Mouse (Mus musculus) right cerebral cortex, postnatal 14 days (tissue): ENCODE data around the gene D17H6S53E.

Experiments used
- DNase-seq: peaks from one replicate; pipeline ENCODE4 v3.0.0; 2022

Gene D17H6S53E

GRCm38 (mm10) chr17:35163326-35164081 lies 37.3 kb downstream of the D17H6S53E start:
- DNase-seq, result no peak

GRCm38 (mm10) chr17:35164218-35164567 lies 38.0 kb downstream of the D17H6S53E start:
- DNase-seq, result no peak

DNA sequence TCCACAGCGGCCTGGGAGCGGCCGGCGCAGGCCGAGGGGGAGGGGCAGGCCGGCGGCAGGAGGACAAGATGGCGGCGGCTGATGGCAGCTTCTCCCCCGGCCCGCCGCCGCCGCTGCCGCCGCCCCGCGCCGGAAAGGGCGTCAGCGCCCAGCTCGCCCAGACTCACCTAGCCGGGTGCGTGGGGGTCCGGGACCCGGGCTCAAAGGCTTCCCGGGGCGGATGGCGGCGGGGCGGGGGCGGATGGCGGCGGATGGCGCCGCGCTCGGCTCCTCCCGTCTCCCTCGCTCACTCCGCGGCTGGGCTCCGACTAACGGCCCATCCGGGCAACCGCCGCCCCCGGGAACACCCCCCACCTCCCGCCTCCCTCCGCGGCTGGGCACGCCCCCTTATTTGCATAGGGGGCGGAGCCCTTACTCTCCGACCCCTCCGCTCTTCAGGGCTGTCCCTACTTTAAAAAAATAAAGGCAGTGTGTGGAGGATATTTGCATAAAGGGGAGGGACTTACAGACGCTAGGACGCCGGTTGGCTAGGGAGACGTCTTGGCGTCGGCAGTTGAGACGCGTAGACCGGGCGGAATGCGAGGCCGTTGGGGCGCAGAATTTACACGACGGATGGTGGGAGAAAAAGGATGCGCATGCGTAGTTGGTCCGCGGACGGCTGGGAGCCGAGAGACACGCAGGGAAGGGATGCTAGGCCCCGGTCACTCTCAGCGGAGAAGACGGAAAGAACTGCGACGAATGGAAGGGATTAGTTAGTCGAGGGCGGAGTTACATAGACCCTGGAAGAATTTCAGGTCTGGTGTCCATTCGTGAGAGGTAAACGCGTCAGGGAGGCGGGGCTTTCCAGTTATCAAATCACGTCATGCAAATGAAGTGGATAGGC lies 38.6 kb downstream of the D17H6S53E start, which contains the start of gene Prrc2a:
Gene Prrc2a (minus strand): TSS at position 330 of the 883 bp plus-strand sequence.
- peak; percentile 99 for DNase-seq

DNA sequence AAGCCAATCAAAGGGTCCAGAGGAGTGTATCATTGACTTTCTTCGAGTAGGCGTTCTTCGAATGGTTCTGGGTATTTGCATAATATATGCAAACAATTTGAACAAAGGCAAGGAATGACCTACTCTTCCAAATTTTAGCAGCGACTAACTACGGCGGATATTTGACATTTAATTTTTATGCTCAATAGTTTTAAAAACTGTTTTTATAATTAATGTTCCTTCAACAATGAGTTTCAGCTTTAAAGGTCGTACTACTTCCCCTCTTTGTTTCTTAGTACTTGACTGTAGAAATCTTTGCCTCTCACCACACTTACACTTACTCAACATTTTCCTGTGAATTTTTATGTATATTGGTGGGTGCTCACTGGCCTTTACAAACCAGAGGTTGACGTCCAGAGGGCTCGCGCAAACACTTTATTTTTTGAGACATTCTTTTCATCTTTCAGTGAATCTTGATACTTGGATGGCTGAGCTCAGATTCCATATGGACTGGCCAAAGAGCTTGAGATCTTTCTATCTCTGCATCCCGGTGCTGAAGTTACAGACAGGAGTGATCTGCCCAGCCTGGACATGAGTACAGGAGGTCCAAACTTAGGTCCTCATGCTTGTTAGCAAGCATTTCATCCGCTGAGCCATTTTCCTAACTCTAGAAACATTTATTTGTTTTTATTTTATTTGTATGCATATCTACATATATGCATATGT lies 39.4 kb downstream of the D17H6S53E start:
- DNase-seq, result no peak

DNA sequence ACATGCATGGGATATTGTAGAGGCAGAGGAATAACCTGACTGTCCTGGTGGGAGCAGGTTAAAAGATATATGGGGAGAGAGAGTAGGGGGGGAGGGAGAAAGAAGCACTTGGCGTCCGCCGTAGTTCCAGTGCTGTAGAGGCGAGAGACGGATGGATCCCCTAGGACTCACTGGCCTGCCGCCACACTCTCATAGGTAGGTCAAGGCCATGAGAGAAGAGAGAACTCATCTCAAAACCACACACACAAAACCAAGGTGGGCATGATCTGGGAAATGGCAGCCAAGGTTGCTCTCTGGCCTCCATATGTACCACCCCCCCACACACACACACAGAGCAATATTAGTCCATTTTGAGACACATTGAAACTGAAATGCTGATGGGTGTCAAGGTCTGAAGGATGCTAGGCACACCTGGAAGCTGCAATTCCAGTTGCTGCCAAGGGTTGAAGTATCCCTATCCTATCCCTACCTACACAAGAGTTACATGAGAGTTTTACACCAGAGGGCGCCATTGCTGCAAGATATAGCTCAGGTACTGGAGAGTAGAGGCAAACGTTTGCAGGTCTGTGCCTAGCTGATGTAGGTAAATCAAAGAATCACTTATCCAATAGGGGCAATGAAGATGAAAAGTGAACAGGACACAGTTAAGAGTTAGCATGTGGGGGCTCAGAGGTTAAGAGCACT lies 40.3 kb downstream of the D17H6S53E start:
- peak; percentile 67 for DNase-seq

GRCm38 (mm10) chr17:35167794-35168193 lies 41.6 kb downstream of the D17H6S53E start:
- no peak for DNase-seq

GRCm38 (mm10) chr17:35168541-35169207 lies 42.5 kb downstream of the D17H6S53E start:
- no peak for DNase-seq

GRCm38 (mm10) chr17:35172445-35173234 lies 46.5 kb downstream of the D17H6S53E start:
- DNase-seq, result peak; percentile 53

- DNase-seq, result no peak
Observed at GRCm38 (mm10) chr17:35173329-35173728, 47.2 kb downstream of the D17H6S53E start.

GRCm38 (mm10) chr17:35174201-35174977 lies 48.2 kb downstream of the D17H6S53E start:
- no peak for DNase-seq

- DNase-seq, result no peak
Observed at GRCm38 (mm10) chr17:35175382-35175781, 49.2 kb downstream of the D17H6S53E start.

DNA sequence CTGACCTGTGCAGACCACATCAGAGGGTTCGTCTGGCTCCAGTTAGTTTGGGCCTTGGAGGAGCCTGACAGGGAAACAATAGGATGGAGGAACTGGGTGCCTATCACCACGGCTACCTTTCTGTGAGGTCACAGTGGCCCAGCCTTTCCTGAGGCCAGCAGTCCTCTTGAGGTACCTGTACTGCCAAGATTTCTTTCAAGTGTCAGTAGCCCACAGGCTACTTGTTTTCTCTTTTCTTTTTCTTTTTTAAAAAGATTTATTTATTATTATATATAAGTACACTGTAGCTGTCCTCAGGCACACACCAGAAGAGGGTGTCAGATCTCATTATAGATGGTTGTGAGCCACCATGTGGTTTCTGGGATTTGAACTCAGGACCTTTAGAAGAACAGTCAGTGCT lies 49.8 kb downstream of the D17H6S53E start, which contains the start of gene Aif1:
Gene Aif1 (minus strand): TSS at position 101 of the 400 bp plus-strand sequence.
- DNase-seq, result no peak
